Mouse (Mus musculus) kidney, adult 2 months (tissue): ENCODE results near the gene Mvb12b.

Source experiments
- CTCF ChIP-seq: fragments of 200-500 bp; conservative IDR thresholded peaks from 2 replicates; pipeline ENCODE4 v1.5.1; 2011; ENCODE audit warnings: low read depth, mild to moderate bottlenecking, control low read depth, low read length, moderate library complexity, mixed read lengths; ENCODE audit not compliant: insufficient read depth, insufficient read length
- POLR2A ChIP-seq: fragments of 200-500 bp; IDR thresholded peaks from one replicate; pipeline ENCODE4 v1.6.1; 2011; ENCODE audit warnings: low read depth, low read length, control low read depth

DNA sequence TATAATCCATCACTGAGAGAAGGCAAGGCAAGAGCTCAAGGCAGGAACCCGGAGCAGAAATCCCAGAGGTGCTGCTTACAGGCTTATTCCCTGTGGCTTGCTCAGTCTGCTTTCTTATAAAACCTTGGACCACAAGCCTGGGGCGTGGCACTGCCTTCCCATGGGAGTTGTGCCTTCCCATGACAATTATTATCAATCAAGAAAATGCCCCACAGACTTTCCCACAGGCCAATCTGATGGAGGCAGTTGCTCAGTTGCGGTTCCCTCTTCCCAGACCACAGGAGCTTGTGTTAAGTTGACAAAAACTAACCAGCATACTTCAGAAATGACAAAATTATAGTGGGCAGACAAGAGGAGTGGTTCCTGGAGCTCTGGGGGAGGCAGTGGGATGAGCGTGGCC is 19.4 kb downstream of the Mvb12b start:
- TF ChIP-seq POLR2A, result no peak
- TF ChIP-seq CTCF, result no peak
